Mouse (Mus musculus) liver, adult 2 months (tissue): ENCODE data around the gene Atp5g1. TPM values are rescaled to one million over a fixed set of nuclear protein-coding genes. Genes with fewer than 3 reads are reported as not detected.

Source experiments
- DNase-seq: peaks from one replicate; pipeline ENCODE4 v3.0.0-alpha.2; 2011; ENCODE audit warnings: low read depth, low spot score; ENCODE audit errors: extremely low read depth
- H3K27ac ChIP-seq: fragments of 200-500 bp; replicated peaks from 2 replicates; pipeline ENCODE4 v1.5.1; 2012; ENCODE audit warnings: low read depth, mild to moderate bottlenecking, control low read depth, inconsistent platforms, low read length; ENCODE audit not compliant: insufficient read depth
- H3K27me3 ChIP-seq: fragments of 200-500 bp; 2 replicates; pipeline ENCODE4 v1.6.1; 2012; ENCODE audit warnings: mild to moderate bottlenecking, moderate library complexity, low read length, inconsistent platforms; ENCODE audit not compliant: control insufficient read depth, insufficient read depth
- H3K36me3 ChIP-seq: fragments of 200-500 bp; 2 replicates; pipeline ENCODE4 v1.6.1; 2012; ENCODE audit warnings: low read length, inconsistent platforms; ENCODE audit not compliant: control insufficient read depth, insufficient read depth
- H3K4me1 ChIP-seq: fragments of 200-500 bp; 2 replicates; pipeline ENCODE4 v1.6.1; 2011; ENCODE audit warnings: low read length; ENCODE audit not compliant: control insufficient read depth, insufficient read depth
- H3K4me3 ChIP-seq: fragments of 200-500 bp; 2 replicates; pipeline ENCODE4 v1.5.1; 2011; ENCODE audit warnings: low read depth, mild to moderate bottlenecking, control low read depth, low read length, moderate library complexity; ENCODE audit not compliant: insufficient read depth
- H3K79me2 ChIP-seq: fragments of 200-500 bp; 2 replicates; pipeline ENCODE4 v1.6.1; 2012; ENCODE audit warnings: inconsistent platforms, mild to moderate bottlenecking, low read length, moderate library complexity; ENCODE audit not compliant: control insufficient read depth, insufficient read depth
- H3K9ac ChIP-seq: fragments of 200-500 bp; 2 replicates; pipeline ENCODE4 v1.6.1; 2012; ENCODE audit warnings: low read depth, mild to moderate bottlenecking, control low read depth, inconsistent platforms, low read length
- CTCF ChIP-seq: fragments of 200-500 bp; IDR thresholded peaks from 2 replicates; pipeline ENCODE4 v1.5.1; 2011; ENCODE audit warnings: low read depth, low read length, control low read depth
- POLR2A ChIP-seq: fragments of 200-500 bp; IDR thresholded peaks from 2 replicates; pipeline ENCODE4 v1.6.1; 2011; ENCODE audit warnings: low read length, control low read depth; ENCODE audit not compliant: insufficient read depth; ENCODE audit errors: extremely low read depth
- WGBS: fragments of 180-500 bp; shearing (Covaris S2); methylation state at CpG from one replicate; pipeline ENCODE4 v1.1.7; 2018; 5-methylcytosine and 5-hydroxymethylcytosine counted together
- polyA plus RNA-seq: library from polyadenylated mRNA; depleted of rRNA; stranded (reverse); fragments of >200 nt; gene quantifications from 2 replicates; pipeline ENCODE4 v1.2.3, GENCODE M21; 2012
- total RNA-seq: library from RNA; depleted of rRNA; stranded (reverse); fragments of >200 nt; gene quantifications from 2 replicates; pipeline ENCODE4 v1.2.3, GENCODE M21; 2014

Atp5g1 gene
- total and polyA plus RNA-seq, 2 experiments, result 479 to 1,301 TPM

GRCm38 (mm10) chr11:96068231-96068630 lies 7.2 kb downstream of the Atp5g1 start:
- no peak overlapping the region for H3K27ac ChIP-seq
- 48% methylated on average over 5 of the region's 5 CpGs for WGBS
- no peak for TF ChIP-seq CTCF
- TF ChIP-seq POLR2A, result no peak

GRCm38 (mm10) chr11:96065215-96065911 lies 10.1 kb downstream of the Atp5g1 start, which contains the start of gene Ube2z:
Gene Ube2z (minus strand): TSS chr11:96065388.
- Histone ChIP-seq H3K27me3 (no peaks in the 10 kb centered on the region), H3K79me2 (peaks cover 11% of the 10 kb centered on the region; the same call in 1 of the 2 replicates), H3K9ac (peak within 1 kb of the TSS; percentile 97), H3K27ac (peak within 1 kb of the TSS; percentile 81), H3K36me3 (peaks cover 6% of the 10 kb centered on the region), H3K4me3 (peak within 1 kb of the TSS; percentile 98), H3K4me1 (peaks cover 13% of the 10 kb centered on the region)
- peak; percentile 19; the same call in 1 of the 2 replicates for TF ChIP-seq CTCF
- peak; percentile 66 for TF ChIP-seq POLR2A
- WGBS, result 5% methylated on average over 43 of the region's 50 CpGs
- DNase-seq, result peak; percentile 75

More at GRCm38 (mm10) chr11:96068231-96068630, 7.2 kb downstream of the Atp5g1 start:
- Histone ChIP-seq H3K36me3 (peaks cover 12% of the 10 kb centered on the region), H3K9ac (no peak overlapping the region), H3K27me3 (no peaks in the 10 kb centered on the region), H3K4me1 (peaks cover 13% of the 10 kb centered on the region), H3K79me2 (peaks cover 11% of the 10 kb centered on the region; the same call in 1 of the 2 replicates), H3K4me3 (no peak overlapping the region)
- peak; percentile 61 for DNase-seq

- Histone ChIP-seq H3K79me2 (peaks cover 11% of the 10 kb centered on the region; the same call in 1 of the 2 replicates), H3K36me3 (peaks cover 11% of the 10 kb centered on the region; the same call in 1 of the 2 replicates), H3K27ac (peak overlapping the region; percentile 81), H3K4me1 (peaks cover 13% of the 10 kb centered on the region), H3K27me3 (no peaks in the 10 kb centered on the region), H3K4me3 (peak overlapping the region; percentile 98), H3K9ac (peak overlapping the region; percentile 97)
- no peak for DNase-seq
- no peak for TF ChIP-seq CTCF
- no peak for TF ChIP-seq POLR2A
- WGBS, result under 1% methylated on average over 60 of the region's 64 CpGs
Measured at GRCm38 (mm10) chr11:96064521-96065214, 10.8 kb downstream of the Atp5g1 start.

GRCm38 (mm10) chr11:96058309-96058708 lies 17.2 kb downstream of the Atp5g1 start:
- H3K27me3 ChIP-seq, result no peaks in the 10 kb centered on the region
- H3K36me3 ChIP-seq, result peaks cover 51% of the 10 kb centered on the region
- peaks cover 3% of the 10 kb centered on the region; the same call in 1 of the 2 replicates for H3K79me2 ChIP-seq
- 53% methylated on average over 4 of the region's 4 CpGs for WGBS
- H3K9ac ChIP-seq, result no peak overlapping the region
- no peak overlapping the region for H3K4me3 ChIP-seq
- TF ChIP-seq POLR2A, result no peak
- TF ChIP-seq CTCF, result no peak
- DNase-seq, result no peak
- H3K27ac ChIP-seq, result no peak overlapping the region
- H3K4me1 ChIP-seq, result 0 out of 2 replicates have a peak, but pooled peaks cover under 1% of the 10 kb centered on the region

- no peak for TF ChIP-seq POLR2A
- TF ChIP-seq CTCF, result no peak
- Histone ChIP-seq H3K27ac (no peak overlapping the region), H3K36me3 (peaks cover 73% of the 10 kb centered on the region), H3K27me3 (no peaks in the 10 kb centered on the region), H3K4me1 (no peaks in the 10 kb centered on the region; the same call in 1 of the 2 replicates), H3K79me2 (no peaks in the 10 kb centered on the region; the same call in 1 of the 2 replicates), H3K4me3 (no peak overlapping the region), H3K9ac (no peak overlapping the region)
- DNase-seq, result no peak
- 80% methylated on average over 3 of the region's 3 CpGs for WGBS
Measured at GRCm38 (mm10) chr11:96050854-96051253, 24.6 kb downstream of the Atp5g1 start.
